Mouse (Mus musculus) G1E (cell line): ENCODE results near the gene Nup107. TPM values are rescaled to one million over a fixed set of nuclear protein-coding genes. Genes with fewer than 3 reads are reported as not detected.
A peak's percentile ranks its signal among the peaks of the same experiment; 100 is the strongest.

Source experiments
- ATAC-seq: 2 replicates; pipeline ENCODE4 v1.8.0; 2016; ENCODE audit warnings: mild to moderate bottlenecking; ENCODE audit not compliant: insufficient number of reproducible peaks, poor library complexity, low FRiP score, severe bottlenecking; ENCODE audit errors: extremely low read depth
- DNase-seq: peaks from one replicate; pipeline ENCODE4 v3.0.0; 2012; ENCODE audit warnings: low spot score
- H3K27me3 ChIP-seq: 2 replicates; pipeline ENCODE4 v1.6.1; 2012; ENCODE audit warnings: mild to moderate bottlenecking, low read length, inconsistent platforms; ENCODE audit not compliant: insufficient read depth
- H3K36me3 ChIP-seq: replicated peaks from 2 replicates; pipeline ENCODE3; 2012; ENCODE audit warnings: mild to moderate bottlenecking, inconsistent platforms
- H3K4me1 ChIP-seq: 2 replicates; pipeline ENCODE4 v1.6.1; 2012; ENCODE audit warnings: low read depth, low read length, inconsistent platforms, mixed read lengths; ENCODE audit not compliant: insufficient read depth
- H3K4me3 ChIP-seq: 2 replicates; pipeline ENCODE4 v1.5.1; 2012; ENCODE audit warnings: low read depth, mild to moderate bottlenecking, inconsistent platforms, low read length, moderate library complexity, mixed read lengths
- H3K9me3 ChIP-seq: replicated peaks from 2 replicates; pipeline ENCODE4 v1.6.1; 2012; ENCODE audit warnings: inconsistent platforms
- CTCF ChIP-seq: IDR thresholded peaks from 2 replicates; pipeline ENCODE4 v1.5.1; 2012; ENCODE audit warnings: low read depth, low read length, inconsistent platforms, mixed read lengths
- GATA1 ChIP-seq: IDR thresholded peaks from 2 replicates; pipeline ENCODE4 v1.6.1; 2012; ENCODE audit warnings: borderline replicate concordance, low read length, inconsistent platforms, mixed read lengths
- GATA2 ChIP-seq: IDR thresholded peaks from 2 replicates; pipeline ENCODE4 v1.6.1; 2012; ENCODE audit warnings: low read depth, low read length, inconsistent platforms, borderline replicate concordance
- POLR2AphosphoS5 ChIP-seq: IDR thresholded peaks from 2 replicates; pipeline ENCODE4 v1.6.1; 2012; ENCODE audit warnings: low read depth, low read length, inconsistent platforms; ENCODE audit not compliant: insufficient replicate concordance
- TAL1 ChIP-seq: conservative IDR thresholded peaks from 2 replicates; pipeline ENCODE4 v1.6.1; 2012; ENCODE audit warnings: low read depth, low read length, inconsistent platforms, mixed read lengths
- polyA plus RNA-seq: library from polyadenylated mRNA; stranded (reverse); fragments of >175 nt; gene quantifications from 2 replicates; pipeline ENCODE4 v1.2.3, GENCODE M21; 2012
- total RNA-seq, 2 experiments: library from RNA; stranded (forward) in 1 of 2; stranded (reverse) in 1 of 2; fragments of 200-1000 nt in 1 of 2; fragments of >200 nt in 1 of 2; fragmentation: Nextera tagmentation in 1 of 2; gene quantifications; 2 replicates each; pipeline ENCODE4 v1.2.3; 2014 to 2017

Gene Nup107
- total and polyA plus RNA-seq, 3 experiments, result 59.9 to 144 (median 130) TPM

GRCm38 (mm10) chr10:117709930-117710603, 82.4 kb downstream of the Nup107 start:
- Histone ChIP-seq H3K4me3 (peak overlapping the region; percentile 88), H3K36me3 (peaks cover 31% of the 10 kb centered on the region), H3K27me3 (no peaks in the 10 kb centered on the region), H3K9me3 (no peaks in the 10 kb centered on the region), H3K4me1 (peaks cover 44% of the 10 kb centered on the region)
- peak; percentile 74 for DNase-seq
- TF ChIP-seq GATA1, result no peak
- TF ChIP-seq TAL1, result no peak
- TF ChIP-seq CTCF, result no peak
- no peak for TF ChIP-seq POLR2AphosphoS5
- no peak for TF ChIP-seq GATA2
- ATAC-seq, result peak; percentile 41

GRCm38 (mm10) chr10:117709326-117709830, 83.1 kb downstream of the Nup107 start:
- H3K27me3 ChIP-seq, result no peaks in the 10 kb centered on the region
- peaks cover 41% of the 10 kb centered on the region for H3K4me1 ChIP-seq
- H3K4me3 ChIP-seq, result peak overlapping the region; percentile 88
- DNase-seq, result no peak
- ATAC-seq, result no peak
- TF ChIP-seq GATA1, result no peak
- TF ChIP-seq GATA2, result no peak
- no peak for TF ChIP-seq CTCF
- TF ChIP-seq TAL1, result no peak
- TF ChIP-seq POLR2AphosphoS5, result no peak
- H3K9me3 ChIP-seq, result no peaks in the 10 kb centered on the region
- H3K36me3 ChIP-seq, result peaks cover 37% of the 10 kb centered on the region

GRCm38 (mm10) chr10:117708856-117709255, 83.6 kb downstream of the Nup107 start:
- H3K4me1 ChIP-seq, result peaks cover 38% of the 10 kb centered on the region
- no peaks in the 10 kb centered on the region for H3K27me3 ChIP-seq
- DNase-seq (peak; percentile 33), ATAC-seq (peak; percentile 29; the same call in 1 of the 2 replicates)
- H3K36me3 ChIP-seq, result peaks cover 42% of the 10 kb centered on the region
- H3K4me3 ChIP-seq, result peak overlapping the region; percentile 88
- no peaks in the 10 kb centered on the region for H3K9me3 ChIP-seq
- TF ChIP-seq GATA2 (no peak), CTCF (no peak), TAL1 (no peak), GATA1 (no peak), POLR2AphosphoS5 (no peak)

- no peak overlapping the region; the same call in 1 of the 2 replicates for H3K4me3 ChIP-seq
Observed at GRCm38 (mm10) chr10:117708376-117708775, 84.1 kb downstream of the Nup107 start.

GRCm38 (mm10) chr10:117707114-117707838, 85.2 kb downstream of the Nup107 start:
- Histone ChIP-seq H3K36me3 (peaks cover 56% of the 10 kb centered on the region), H3K4me3 (peak overlapping the region; percentile 17; the same call in 1 of the 2 replicates), H3K9me3 (no peaks in the 10 kb centered on the region), H3K27me3 (no peaks in the 10 kb centered on the region), H3K4me1 (peaks cover 36% of the 10 kb centered on the region)
- DNase-seq, result no peak
- TF ChIP-seq POLR2AphosphoS5, result no peak
- no peak for TF ChIP-seq CTCF
- TF ChIP-seq GATA1, result no peak
- TF ChIP-seq GATA2, result no peak
- TF ChIP-seq TAL1, result no peak
- no peak for ATAC-seq

More at GRCm38 (mm10) chr10:117708376-117708775, 84.1 kb downstream of the Nup107 start:
- H3K4me1 ChIP-seq, result peaks cover 38% of the 10 kb centered on the region
- ATAC-seq, result no peak
- no peak for TF ChIP-seq TAL1
- TF ChIP-seq POLR2AphosphoS5, result no peak
- TF ChIP-seq GATA2, result no peak
- H3K27me3 ChIP-seq, result no peaks in the 10 kb centered on the region
- no peak for DNase-seq
- no peaks in the 10 kb centered on the region for H3K9me3 ChIP-seq
- peaks cover 46% of the 10 kb centered on the region for H3K36me3 ChIP-seq

GRCm38 (mm10) chr10:117706440-117706839, 86.1 kb downstream of the Nup107 start:
- peaks cover 64% of the 10 kb centered on the region for H3K36me3 ChIP-seq

More at GRCm38 (mm10) chr10:117706440-117706839, 86.1 kb downstream of the Nup107 start:
- no peak for DNase-seq
- Histone ChIP-seq H3K27me3 (no peaks in the 10 kb centered on the region), H3K4me3 (no peak overlapping the region; the same call in 1 of the 2 replicates), H3K9me3 (no peaks in the 10 kb centered on the region), H3K4me1 (peaks cover 28% of the 10 kb centered on the region)
- no peak for ATAC-seq
- TF ChIP-seq POLR2AphosphoS5 (no peak), CTCF (no peak), GATA2 (no peak), TAL1 (no peak), GATA1 (no peak)
